8 mouse cellular contexts compared by ENCODE assay signal in the genomic region with DNA sequence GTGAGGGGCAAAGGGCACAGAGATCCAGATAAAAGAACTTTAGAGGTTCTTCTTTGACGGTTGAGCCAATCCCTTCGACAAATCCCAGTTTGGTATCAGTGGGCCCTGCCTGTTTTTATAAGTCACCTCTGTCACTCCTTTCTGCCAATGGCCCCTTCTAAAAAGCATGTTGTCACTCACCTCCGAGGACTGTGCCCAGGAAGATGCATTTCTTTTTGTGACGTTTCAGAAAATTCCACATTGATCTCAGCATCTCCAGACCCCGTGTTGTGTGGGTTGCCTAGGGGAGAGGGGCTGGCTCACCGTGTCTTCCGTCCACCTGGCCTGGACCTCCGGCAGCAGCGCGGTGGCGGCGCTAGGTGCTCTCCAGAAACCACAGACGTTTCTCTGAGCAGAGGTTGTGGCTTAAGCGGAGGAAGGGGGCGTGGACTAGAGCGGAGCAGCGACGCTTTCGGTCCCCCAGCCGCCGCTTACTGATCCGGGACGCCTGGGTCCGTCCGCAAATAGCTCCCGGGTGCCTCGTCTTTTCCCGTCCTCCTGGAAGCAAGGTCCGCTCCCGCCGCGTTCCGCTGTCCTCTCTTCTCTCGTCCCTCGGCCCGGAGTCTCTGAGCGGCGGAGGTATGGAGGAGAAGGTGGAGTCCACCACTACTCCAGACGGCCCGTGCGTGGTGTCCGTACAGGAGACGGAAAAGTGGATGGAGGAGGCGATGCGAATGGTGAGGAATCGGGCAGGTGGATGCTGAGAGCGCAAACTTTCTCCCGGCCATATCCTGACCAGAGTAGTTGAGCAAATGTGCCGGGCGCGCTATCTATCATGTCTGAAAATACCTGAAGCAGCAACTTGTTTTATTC. TPM values are rescaled to one million over a fixed set of nuclear protein-coding genes. Genes with fewer than 3 reads are reported as not detected.
DNase-seq lines count a peak whose midpoint lies in the region; ATAC-seq and TF ChIP-seq lines count a peak whose summit lies in the region.

Gene Adat2, plus strand, starts transcription at position 249 of the 852 bp plus-strand sequence.
Gene Pex3, minus strand, starts transcription at position 497 of the 852 bp plus-strand sequence.

- ATAC-seq in forebrain, embryonic 15.5 days (replicated peaks) = peak; percentile 96
- ATAC-seq in lung, embryonic 14.5 days (ENCODE audit: insufficient read depth) = peak; percentile 98

- H3K9me3 ChIP-seq in forebrain, embryonic 15.5 days = no peaks in the 10 kb centered on the region
- H3K9me3 ChIP-seq in lung, embryonic 14.5 days (ENCODE audit: low read depth, low read length) = no peaks in the 10 kb centered on the region

- H3K9ac ChIP-seq in forebrain, embryonic 15.5 days (replicated peaks) = peak within 1 kb of the TSS; percentile 88
- peak within 1 kb of the TSS; percentile 83 for H3K9ac ChIP-seq in lung, embryonic 14.5 days

- TF ChIP-seq CTCF in layer of hippocampus, adult 2 months (conservative IDR thresholded peaks at IDR 0.05) = no peak
- 0 out of 2 replicates have a peak, but pooled peaks have one; percentile 24 for TF ChIP-seq CTCF in lung, embryonic 14.5 days (IDR thresholded peaks at IDR 0.05; ENCODE audit: low read depth)
- no peak for TF ChIP-seq CTCF in olfactory bulb, adult 2 months (IDR thresholded peaks at IDR 0.05; ENCODE audit: insufficient read depth, low read depth, low read length)
- TF ChIP-seq CTCF in thymus, adult 2 months (IDR thresholded peaks at IDR 0.05; ENCODE audit: borderline replicate concordance, control insufficient read depth, extremely low read depth, insufficient read depth, low read length, poor library complexity) = no peak; the same call in 1 of the 2 replicates

- peak; percentile 94 for DNase-seq in ES-CJ7 (ENCODE audit: low read depth, low spot score)
- DNase-seq in cerebellum, adult 11 months = peak; percentile 82
- peak; percentile 91 to 92 for DNase-seq in heart, postnatal 36 days
- DNase-seq in layer of hippocampus, adult 2 months (ENCODE audit: low spot score in 2 of 2) = peak; percentile 81 to 89
- DNase-seq in lung, embryonic 14.5 days = peak; percentile 95
- peak; percentile 88 for DNase-seq in thymus, adult 2 months

- no peaks in the 10 kb centered on the region for H3K36me3 ChIP-seq in forebrain, embryonic 15.5 days
- peaks cover 4% of the 10 kb centered on the region; the same call in 1 of the 2 replicates for H3K36me3 ChIP-seq in lung, embryonic 14.5 days (ENCODE audit: insufficient read depth)
- no peaks in the 10 kb centered on the region for H3K36me3 ChIP-seq in thymus, adult 2 months (ENCODE audit: control insufficient read depth, insufficient read depth, low read length)

- intact Hi-C loops in heart, postnatal 36 days (cut with DNase I) = no loop called here

- peak within 1 kb of the TSS; percentile 78 for H3K27ac ChIP-seq in forebrain, embryonic 15.5 days (replicated peaks)
- peak within 1 kb of the TSS; percentile 89 for H3K27ac ChIP-seq in layer of hippocampus, adult 2 months
- H3K27ac ChIP-seq in lung, embryonic 14.5 days (ENCODE audit: low read depth) = peak within 1 kb of the TSS; percentile 70
- peak within 1 kb of the TSS; percentile 22; the same call in 1 of the 2 replicates for H3K27ac ChIP-seq in olfactory bulb, adult 2 months (ENCODE audit: insufficient read depth, low read depth, low read length)
- peak within 1 kb of the TSS; percentile 58 for H3K27ac ChIP-seq in thymus, adult 2 months (ENCODE audit: control insufficient read depth, insufficient read depth, low read length)

- TF ChIP-seq POLR2A in olfactory bulb, adult 2 months (IDR thresholded peaks at IDR 0.05; ENCODE audit: insufficient read depth, low read depth, low read length) = peak; percentile 76
- TF ChIP-seq POLR2A in thymus, adult 2 months (IDR thresholded peaks at IDR 0.05; ENCODE audit: control insufficient read depth, extremely low read depth, insufficient read depth, low read length, poor library complexity) = peak; percentile 61

- H3K27me3 ChIP-seq in forebrain, embryonic 15.5 days = no peaks in the 10 kb centered on the region
- H3K27me3 ChIP-seq in lung, embryonic 14.5 days (ENCODE audit: insufficient read depth, low read length) = no peaks in the 10 kb centered on the region
- H3K27me3 ChIP-seq in thymus, adult 2 months (ENCODE audit: control insufficient read depth, insufficient read depth, low read length) = no peaks in the 10 kb centered on the region

- peaks cover 13% of the 10 kb centered on the region for H3K4me1 ChIP-seq in forebrain, embryonic 15.5 days
- no peaks in the 10 kb centered on the region; the same call in 1 of the 2 replicates for H3K4me1 ChIP-seq in lung, embryonic 14.5 days (ENCODE audit: insufficient read depth)
- H3K4me1 ChIP-seq in olfactory bulb, adult 2 months (ENCODE audit: control insufficient read depth, insufficient read depth, low read length) = 0 out of 2 replicates have a peak, but pooled peaks cover 2% of the 10 kb centered on the region
- H3K4me1 ChIP-seq in thymus, adult 2 months (replicated peaks; ENCODE audit: control insufficient read depth, insufficient read depth, low read length) = no peaks in the 10 kb centered on the region

- H3K4me2 ChIP-seq in forebrain, embryonic 15.5 days (replicated peaks) = peak within 1 kb of the TSS; percentile 67
- peak within 1 kb of the TSS; percentile 84 for H3K4me2 ChIP-seq in lung, embryonic 14.5 days

- peak within 1 kb of the TSS; percentile 92 for H3K4me3 ChIP-seq in forebrain, embryonic 15.5 days
- peak within 1 kb of the TSS; percentile 97 for H3K4me3 ChIP-seq in layer of hippocampus, adult 2 months
- peak within 1 kb of the TSS; percentile 72 for H3K4me3 ChIP-seq in lung, embryonic 14.5 days (ENCODE audit: low read depth, low read length)
- H3K4me3 ChIP-seq in olfactory bulb, adult 2 months (ENCODE audit: insufficient read depth, low read depth, low read length) = peak within 1 kb of the TSS; percentile 69
- H3K4me3 ChIP-seq in thymus, adult 2 months (ENCODE audit: control insufficient read depth, insufficient read depth, low read length) = peak within 1 kb of the TSS; percentile 98

- WGBS in forebrain, embryonic 15.5 days = under 1% methylated on average over 51 of the region's 51 CpGs
- WGBS in lung, embryonic 14.5 days = under 1% methylated on average over 51 of the region's 51 CpGs
- WGBS in olfactory bulb, adult 2 months = under 1% methylated on average over 51 of the region's 51 CpGs
- under 1% methylated on average over 51 of the region's 51 CpGs for WGBS in thymus, adult 2 months

RNA-seq across cellular contexts. Expression of gene Adat2, which starts in this region (rescaled TPM):
- 2.0 and 2.2 TPM in 2 replicates for polyA plus RNA-seq in forebrain, embryonic 15.5 days (2015; fragmentation: Nextera tagmentation; extraction: Ambion mirVana)
- 1 to 10 TPM; 2.7 to 2.9 TPM for total RNA-seq in heart, postnatal 36 days (2021)
- total RNA-seq in layer of hippocampus, adult 2 months (2021) = 1 to 10 TPM; 9.0 to 9.2 TPM
- 6.1 and 6.6 TPM in 2 replicates for polyA plus RNA-seq in lung, embryonic 14.5 days (2014; fragmentation: Nextera tagmentation; extraction: Ambion mirVana)
- not detected in 2 replicates for polyA plus RNA-seq in olfactory bulb, adult 2 months (2012; ENCODE audit: insufficient read depth, insufficient read length, low replicate concordance, missing spikeins)
- polyA plus RNA-seq in thymus, adult 2 months (2012; rRNA removed) = 6.1 and 7.8 TPM in 2 replicates

RNA-seq across cellular contexts. Expression of gene Pex3, which starts in this region (rescaled TPM):
- polyA plus RNA-seq in forebrain, embryonic 15.5 days (2015; fragmentation: Nextera tagmentation; extraction: Ambion mirVana) = 29.3 and 30.7 TPM in 2 replicates
- total RNA-seq in heart, postnatal 36 days (2021) = 10 to 100 TPM; 16.7 to 21.5 TPM
- total RNA-seq in layer of hippocampus, adult 2 months (2021) = 10 to 100 TPM; 31.3 to 33.3 TPM
- 26.8 and 27.6 TPM in 2 replicates for polyA plus RNA-seq in lung, embryonic 14.5 days (2014; fragmentation: Nextera tagmentation; extraction: Ambion mirVana)
- polyA plus RNA-seq in olfactory bulb, adult 2 months (2012; ENCODE audit: insufficient read depth, insufficient read length, low replicate concordance, missing spikeins) = not detected in 2 replicates
- 7.3 and 9.1 TPM in 2 replicates for polyA plus RNA-seq in thymus, adult 2 months (2012; rRNA removed)

Comparison
In these comparisons a context has a peak if more than half of its experiments do, and no peak if none do; other contexts are left out.
1. Peak in every context shown above with its lines: DNase-seq, ATAC-seq, H3K4me3 ChIP-seq and H3K27ac ChIP-seq.
2. H3K27ac ChIP-seq: peak in every context shown above with its lines; median percentile 89 in layer of hippocampus, adult 2 months; 78 in forebrain, embryonic 15.5 days; 70 in lung, embryonic 14.5 days; 58 in thymus, adult 2 months; 22 in olfactory bulb, adult 2 months.